Mouse (Mus musculus) effector memory CD4-positive, alpha-beta T cell, adult 7 months (primary cell): ENCODE data around the gene DXBay18. TPM values are rescaled to one million over a fixed set of nuclear protein-coding genes. Genes with fewer than 3 reads are reported as not detected.

ENCODE experiments used
- polyA plus RNA-seq: library from polyadenylated mRNA; unstranded; fragments of 100-300 nt; shearing (Covaris generic); gene quantifications from one replicate; pipeline ENCODE4 v1.2.1, GENCODE M21; 2017

DXBay18 gene
- 0.49 TPM for polyA plus RNA-seq

DNA sequence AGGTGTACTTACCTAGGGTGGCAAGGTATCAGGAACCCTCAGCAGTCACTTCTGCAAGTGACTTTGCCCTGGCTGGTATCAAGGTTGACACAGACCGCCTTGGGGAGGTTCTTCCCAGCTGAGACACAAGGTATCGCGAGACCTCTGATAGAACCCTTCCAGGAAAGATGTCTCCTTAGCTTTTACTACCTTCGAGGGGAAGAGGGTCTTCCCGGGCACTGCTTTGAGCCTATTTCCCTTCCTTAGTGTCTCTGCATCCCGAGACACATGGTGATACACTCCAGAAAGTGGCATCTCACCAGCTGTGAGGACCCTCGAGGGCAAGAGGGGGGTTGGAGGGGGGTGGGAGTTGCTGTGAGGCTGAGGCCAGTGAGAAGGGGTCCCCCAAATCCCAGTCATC is at the start of gene DXBay18:
DXBay18 (minus strand) TSS at position 101 of the 400 bp plus-strand sequence.

DNA sequence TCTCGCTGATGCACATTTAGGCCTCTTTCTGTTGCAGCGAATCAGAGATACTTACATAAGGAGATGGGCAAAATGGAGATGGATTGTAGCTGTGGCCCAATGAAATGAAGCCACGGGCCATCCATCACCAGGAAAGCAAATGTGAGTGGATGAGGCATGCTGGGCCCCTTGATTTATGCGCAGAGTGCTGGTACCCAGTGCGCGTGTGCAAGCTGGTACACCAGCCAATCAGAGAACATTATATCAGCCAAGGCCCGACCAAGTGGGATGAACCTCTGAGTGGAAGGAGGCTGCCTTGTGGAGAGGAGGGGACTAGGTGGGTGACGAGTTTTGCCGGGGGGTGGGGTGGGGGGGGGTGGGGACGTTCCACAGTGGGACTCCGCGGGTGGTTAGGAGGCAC is 42.7 kb upstream of the DXBay18 start, which contains the start of gene Xlr3b:
Xlr3b (plus strand) TSS at position 274 of the 400 bp plus-strand sequence.

DNA sequence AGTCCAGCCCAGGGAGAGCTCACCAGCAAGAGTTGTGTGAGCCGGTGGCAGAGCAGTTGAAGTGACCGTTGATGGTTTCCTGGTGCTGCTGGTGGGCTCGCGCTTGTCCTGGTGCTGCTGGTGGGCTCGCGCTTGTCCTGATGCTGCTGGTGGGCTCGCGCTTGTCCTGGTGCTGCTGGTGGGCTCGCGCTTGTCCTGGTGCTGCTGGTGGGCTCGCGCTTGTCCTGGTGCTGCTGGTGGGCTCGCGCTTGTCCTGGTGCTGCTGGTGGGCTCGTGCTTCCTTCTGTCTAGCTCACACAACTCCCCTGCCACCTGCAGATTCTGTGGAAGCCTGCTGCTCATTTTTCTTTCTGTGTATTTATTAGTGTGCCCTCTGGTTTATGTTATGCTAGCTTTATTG is 27.6 kb upstream of the DXBay18 start, which contains the start of gene Spin2d:
Spin2d (minus strand) TSS at position 101 of the 400 bp plus-strand sequence.

DNA sequence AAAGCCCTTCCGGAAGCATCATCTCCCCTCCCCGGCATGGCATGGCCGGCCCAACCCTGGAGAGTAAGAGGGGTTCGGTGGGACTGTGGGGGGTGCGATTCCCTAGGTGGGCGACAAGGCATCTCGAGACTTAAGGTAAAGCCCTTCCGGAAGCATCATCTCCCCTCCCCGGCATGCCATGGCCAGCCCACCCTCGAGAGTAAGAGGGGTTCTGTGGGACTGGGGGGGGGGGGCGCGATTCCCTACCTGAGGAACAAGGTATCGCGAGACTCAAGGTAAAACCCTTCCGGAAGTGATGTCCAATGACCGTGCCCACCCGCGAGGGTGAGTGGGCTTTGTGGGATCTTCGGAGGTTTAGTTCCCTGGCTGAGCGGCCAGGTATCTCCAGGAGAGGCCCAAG is 754 bp downstream of the DXBay18 start, which contains the start of gene Xlr5b:
Xlr5b (plus strand) TSS at position 301 of the 400 bp plus-strand sequence.

DNA sequence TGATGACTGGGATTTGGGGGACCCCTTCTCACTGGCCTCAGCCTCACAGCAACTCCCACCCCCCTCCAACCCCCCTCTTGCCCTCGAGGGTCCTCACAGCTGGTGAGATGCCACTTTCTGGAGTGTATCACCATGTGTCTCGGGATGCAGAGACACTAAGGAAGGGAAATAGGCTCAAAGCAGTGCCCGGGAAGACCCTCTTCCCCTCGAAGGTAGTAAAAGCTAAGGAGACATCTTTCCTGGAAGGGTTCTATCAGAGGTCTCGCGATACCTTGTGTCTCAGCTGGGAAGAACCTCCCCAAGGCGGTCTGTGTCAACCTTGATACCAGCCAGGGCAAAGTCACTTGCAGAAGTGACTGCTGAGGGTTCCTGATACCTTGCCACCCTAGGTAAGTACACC is 32.5 kb downstream of the DXBay18 start, which contains the start of gene Gm14685:
Gm14685 (plus strand) TSS at position 301 of the 400 bp plus-strand sequence.

DNA sequence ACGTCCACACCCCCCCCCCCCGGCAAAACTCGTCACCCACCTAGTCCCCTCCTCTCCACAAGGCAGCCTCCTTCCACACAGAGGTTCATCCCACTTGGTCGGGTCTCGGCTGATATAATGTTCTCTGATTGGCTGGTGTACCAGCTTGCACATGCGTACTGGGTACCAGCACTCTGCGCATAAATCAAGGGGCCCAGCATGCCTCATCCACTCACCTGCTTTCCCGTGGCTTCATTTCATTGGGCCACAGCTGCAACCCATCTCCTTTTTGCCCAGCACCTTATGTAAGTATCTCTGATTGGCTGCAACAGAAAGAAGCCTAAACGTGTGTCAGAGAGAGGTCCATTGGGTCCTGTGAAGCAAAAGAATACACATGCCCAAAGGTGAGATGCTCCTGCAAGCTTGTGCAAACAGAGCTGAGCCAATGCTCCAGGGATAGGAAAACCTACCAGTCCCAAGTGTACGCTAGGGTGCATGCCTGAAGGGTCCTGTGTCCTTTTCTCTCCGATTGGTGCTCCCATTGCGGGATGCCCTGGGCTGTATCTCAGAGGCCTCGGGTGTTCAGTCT is 52.2 kb downstream of the DXBay18 start, which contains the start of gene Xlr3a:
Xlr3a (minus strand) TSS at position 155 of the 568 bp plus-strand sequence.

Other genes starting within 250 kb of the DXBay18 start
- 59.9 TPM for gene Cetn2, start 231.0 kb downstream of the DXBay18 start, polyA plus RNA-seq
- gene Nsdhl, start 230.9 kb downstream of the DXBay18 start, polyA plus RNA-seq, result 13.5 TPM
- not detected for gene Zfp185, start 162.1 kb downstream of the DXBay18 start, polyA plus RNA-seq
- not detected for gene Pnma5, start 112.3 kb downstream of the DXBay18 start, polyA plus RNA-seq
- gene Pnma3, start 84.7 kb downstream of the DXBay18 start, polyA plus RNA-seq, result not detected
- gene Xlr4a, start 67.0 kb downstream of the DXBay18 start, polyA plus RNA-seq, result 68.2 TPM
- gene Xlr3a, start 52.4 kb downstream of the DXBay18 start, polyA plus RNA-seq, result 0.41 TPM
- gene Gm14685, start 32.4 kb downstream of the DXBay18 start, polyA plus RNA-seq, result 0.69 TPM
- not detected for gene Xlr5b, start 654 bp downstream of the DXBay18 start, polyA plus RNA-seq
- not detected for gene Spin2d, start 27.5 kb upstream of the DXBay18 start, polyA plus RNA-seq
- 31.8 TPM for gene Xlr3b, start 42.8 kb upstream of the DXBay18 start, polyA plus RNA-seq
- gene Xlr4b, start 64.9 kb upstream of the DXBay18 start, polyA plus RNA-seq, result 167 TPM
- 15.3 TPM for gene F8a, start 78.8 kb upstream of the DXBay18 start, polyA plus RNA-seq
- 102 TPM for gene Xlr4c, start 93.7 kb upstream of the DXBay18 start, polyA plus RNA-seq
- gene Xlr3c, start 115.9 kb upstream of the DXBay18 start, polyA plus RNA-seq, result 0.67 TPM
- gene Xlr5a, start 143.5 kb upstream of the DXBay18 start, polyA plus RNA-seq, result 0.51 TPM
- gene Xlr5c, start 143.5 kb upstream of the DXBay18 start, polyA plus RNA-seq, result not detected
- gene Gm45015, start 187.4 kb upstream of the DXBay18 start, polyA plus RNA-seq, result not detected
- 10.5 TPM for gene Zfp275, start 193.2 kb upstream of the DXBay18 start, polyA plus RNA-seq
- gene Gm18336, start 249.3 kb upstream of the DXBay18 start, polyA plus RNA-seq, result not detected